Mouse (Mus musculus) megakaryocyte, embryonic 14.5 days (primary cell): ENCODE data around the gene Prim2.

Experiments used
- FLI1 ChIP-seq: IDR thresholded peaks from 2 replicates; pipeline ENCODE4 v1.6.1; 2012; ENCODE audit warnings: low read length, inconsistent platforms, mixed read lengths
- GATA1 ChIP-seq: IDR thresholded peaks from 3 replicates; pipeline ENCODE4 v1.6.1; 2012; ENCODE audit warnings: mixed read lengths, low read length, inconsistent platforms, borderline replicate concordance

- no peak for TF ChIP-seq GATA1
- TF ChIP-seq FLI1 = no peak
Measured at GRCm38 (mm10) chr1:33588557-33588956, 81.0 kb downstream of the Prim2 start.
